Mouse (Mus musculus) liver, embryonic 14.5 days (tissue): ENCODE data around the gene Gm21488. TPM values are rescaled to one million over a fixed set of nuclear protein-coding genes. Genes with fewer than 3 reads are reported as not detected.
"Not testable (repeated sequence)": the region's sequence is repeated elsewhere in the genome, so short reads cannot be mapped to it uniquely, and the experiment has no call there.

Experiments used
- ATAC-seq: fragments of 200-750 bp; cut with Nextera tagmentation; 2 replicates; pipeline ENCODE4 v1.8.0; 2017; ENCODE audit warnings: moderate number of reproducible peaks, mild to moderate bottlenecking, moderate library complexity; ENCODE audit not compliant: insufficient read depth
- DNase-seq, 3 experiments: peaks; one replicate each; pipeline ENCODE4 v3.0.0-alpha.2; 2012 to 2013; ENCODE audit warnings: low read depth in 3 of 3, low spot score in 3 of 3
- H3K27ac ChIP-seq: fragments of 300-500 bp; sonication (generic); 2 replicates; pipeline ENCODE4 v1.5.1; 2014; ENCODE audit warnings: moderate library complexity, mild to moderate bottlenecking, control low read depth, inconsistent platforms
- H3K27me3 ChIP-seq: fragments of 300-500 bp; sonication (generic); 2 replicates; pipeline ENCODE4 v1.6.1; 2014; ENCODE audit warnings: mild to moderate bottlenecking, low read length, moderate library complexity; ENCODE audit not compliant: control insufficient read depth, insufficient read depth
- H3K36me3 ChIP-seq: fragments of 300-500 bp; sonication (generic); replicated peaks from 2 replicates; pipeline ENCODE4 v1.6.1; 2014; ENCODE audit warnings: low read depth; ENCODE audit not compliant: control insufficient read depth, insufficient read depth
- H3K4me1 ChIP-seq, 2 experiments: fragments of 200-500 bp in 1 of 2; fragments of 300-500 bp in 1 of 2; sonication (generic) in 1 of 2; replicated peaks; 2 replicates each; pipeline ENCODE4 v1.6.1; 2012 to 2014; ENCODE audit warnings: antibody characterized with exemption in 1 of 2, inconsistent platforms in 1 of 2, low read length in 1 of 2; ENCODE audit not compliant: control insufficient read depth in 2 of 2, insufficient read depth in 2 of 2
- H3K4me2 ChIP-seq: fragments of 300-500 bp; sonication (generic); 2 replicates; pipeline ENCODE4 v1.6.1; 2014; ENCODE audit warnings: low read depth, mild to moderate bottlenecking, control low read depth, moderate library complexity
- H3K4me3 ChIP-seq, 2 experiments: fragments of 200-500 bp in 1 of 2; fragments of 300-500 bp in 1 of 2; sonication (generic) in 1 of 2; 2 replicates each; pipeline ENCODE4 v1.5.1; 2012 to 2014; ENCODE audit warnings: low read depth in 2 of 2, low read length in 2 of 2, mild to moderate bottlenecking in 2 of 2, control low read depth in 1 of 2, inconsistent platforms in 1 of 2, moderate library complexity in 1 of 2; ENCODE audit not compliant: insufficient read depth in 1 of 2
- H3K9ac ChIP-seq: fragments of 300-500 bp; sonication (generic); replicated peaks from 2 replicates; pipeline ENCODE4 v1.6.1; 2014; ENCODE audit warnings: mild to moderate bottlenecking, control low read depth, moderate library complexity
- H3K9me3 ChIP-seq: fragments of 300-500 bp; sonication (generic); 2 replicates; pipeline ENCODE4 v1.6.1; 2016; ENCODE audit warnings: low read length, mixed read lengths; ENCODE audit not compliant: control insufficient read depth
- WGBS: fragments of 180-500 bp; shearing (Covaris S2); extraction: QIAGEN DNeasy Blood & Tissue Kit; methylation state at CpG from one replicate; pipeline ENCODE4 v1.1.7; 2014; ENCODE audit not compliant: insufficient replicate concordance; 5-methylcytosine and 5-hydroxymethylcytosine counted together
- polyA plus RNA-seq, 2 experiments: library from polyadenylated mRNA; depleted of rRNA in 1 of 2; stranded (reverse) in 1 of 2; unstranded in 1 of 2; fragments of >200 nt; fragmentation: Nextera tagmentation in 1 of 2; extraction: Ambion mirVana in 1 of 2; gene quantifications; 2 replicates each; pipeline versions ENCODE4 v1.2.1 to v1.2.3; 2012 to 2014

Gene Gm21488
- polyA plus RNA-seq (2012; rRNA removed) (not detected in 2 replicates), polyA plus RNA-seq (2014; fragmentation: Nextera tagmentation; extraction: Ambion mirVana) (not detected in 2 replicates)

DNA sequence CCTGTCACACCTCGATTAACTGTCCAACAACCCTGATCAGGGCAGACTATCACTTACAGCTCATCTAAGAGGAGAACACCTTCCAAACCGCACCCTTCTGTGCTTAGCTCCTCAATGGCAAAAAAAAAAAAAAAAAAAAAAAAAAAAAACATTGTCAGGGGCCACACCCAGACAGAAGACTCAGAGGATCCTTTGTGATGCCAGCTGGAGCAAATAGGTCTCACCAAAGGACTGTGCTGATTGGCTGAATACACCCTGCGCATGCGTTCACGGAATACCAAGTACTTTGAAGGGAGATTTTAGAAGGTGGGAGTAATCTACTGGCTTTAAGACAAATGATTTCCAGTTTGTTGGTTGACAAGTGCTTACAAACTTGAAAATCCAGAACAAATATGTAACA lies at the start of gene Gm21488:
Gene Gm21488 (minus strand): TSS at position 101 of the 400 bp plus-strand sequence.
- not testable (repeated sequence) for H3K9me3 ChIP-seq, H3K4me3 ChIP-seq, H3K36me3 ChIP-seq, H3K9ac ChIP-seq, H3K27me3 ChIP-seq, H3K4me1 ChIP-seq, ATAC-seq, H3K27ac ChIP-seq, H3K4me2 ChIP-seq, DNase-seq
- WGBS, result no CpG with 5 or more reads among the region's 5 CpGs
